Mouse (Mus musculus): ENCODE results near the gene Spr.

DNA sequence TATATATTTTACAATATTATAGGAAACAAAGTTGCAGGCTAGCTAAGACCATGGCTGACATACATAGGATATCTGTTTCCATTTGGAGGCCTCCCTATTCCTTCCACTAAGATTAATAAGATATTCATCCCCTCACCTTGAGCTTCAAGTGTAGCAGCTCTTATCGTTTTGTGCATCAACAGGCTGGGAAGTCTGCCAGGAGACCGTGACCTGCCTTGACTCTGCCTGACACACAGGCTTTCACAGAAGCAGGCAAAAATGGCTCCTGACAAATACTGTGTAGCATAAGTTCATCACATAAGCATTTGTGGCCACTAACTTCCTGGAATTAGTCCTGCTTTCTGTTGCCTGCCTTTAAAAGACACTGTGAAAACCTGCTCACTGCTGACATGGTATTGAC, 41.1 kb downstream of the Spr start:
- TF ChIP-seq POLR2A (IDR thresholded peaks at IDR 0.05; ENCODE audit: low read depth, low read length) (no peak), BHLHE40 (IDR thresholded peaks at IDR 0.05; ENCODE audit: low read depth, low read length) (no peak)

All from CH12.LX (cell line).